Mouse (Mus musculus): ENCODE measurements around the gene Hmgxb4. TPM values are rescaled to one million over a fixed set of nuclear protein-coding genes. Genes with fewer than 3 reads are reported as not detected.

The Hmgxb4 gene
- polyA plus RNA-seq, 1 experiment from 2014 or later, result 43.0 TPM

Other genes with a start within 250 kb of the Hmgxb4 start
- gene Isx, start 120.2 kb upstream of the Hmgxb4 start, polyA plus RNA-seq (2015; fragmentation: Nextera tagmentation; extraction: Ambion mirVana), result not detected in 2 replicates
- 21.0 and 22.7 TPM in 2 replicates for gene Tom1, start 40.3 kb downstream of the Hmgxb4 start, polyA plus RNA-seq (2015; fragmentation: Nextera tagmentation; extraction: Ambion mirVana)
- gene Hmox1, start 100.3 kb downstream of the Hmgxb4 start, polyA plus RNA-seq (2015; fragmentation: Nextera tagmentation; extraction: Ambion mirVana), result 11.7 and 15.4 TPM in 2 replicates
- gene Mcm5, start 116.2 kb downstream of the Hmgxb4 start, polyA plus RNA-seq (2015; fragmentation: Nextera tagmentation; extraction: Ambion mirVana), result 64.2 and 64.9 TPM in 2 replicates
- gene Rasd2, start 220.6 kb downstream of the Hmgxb4 start, polyA plus RNA-seq (2015; fragmentation: Nextera tagmentation; extraction: Ambion mirVana), result 0.45 and 0.92 TPM in 2 replicates